Mouse (Mus musculus) limb, embryonic 13.5 days (tissue): ENCODE measurements around the gene Glod4. TPM values are rescaled to one million over a fixed set of nuclear protein-coding genes. Genes with fewer than 3 reads are reported as not detected.

ENCODE experiments used
- ATAC-seq: fragments of 200-750 bp; cut with Nextera tagmentation; 2 replicates; pipeline ENCODE4 v1.8.0; 2017; ENCODE audit warnings: low read depth, moderate number of reproducible peaks, moderate TSS enrichment; ENCODE audit not compliant: low FRiP score
- H3K27ac ChIP-seq: fragments of 300-500 bp; sonication (generic); 2 replicates; pipeline ENCODE4 v1.5.1; 2015; ENCODE audit warnings: inconsistent platforms, mild to moderate bottlenecking, moderate library complexity
- H3K27me3 ChIP-seq: fragments of 300-500 bp; sonication (generic); 2 replicates; pipeline ENCODE4 v1.6.1; 2015; ENCODE audit warnings: mild to moderate bottlenecking, inconsistent platforms
- H3K36me3 ChIP-seq: fragments of 300-500 bp; sonication (generic); 2 replicates; pipeline ENCODE4 v1.6.1; 2015; ENCODE audit warnings: inconsistent platforms, mild to moderate bottlenecking, moderate library complexity
- H3K4me1 ChIP-seq: fragments of 300-500 bp; sonication (generic); 2 replicates; pipeline ENCODE4 v1.6.1; 2015; ENCODE audit warnings: inconsistent platforms
- H3K4me2 ChIP-seq: fragments of 300-500 bp; sonication (generic); replicated peaks from 2 replicates; pipeline ENCODE4 v1.6.1; 2015; ENCODE audit warnings: inconsistent platforms, mild to moderate bottlenecking, moderate library complexity
- H3K4me3 ChIP-seq: fragments of 300-500 bp; sonication (generic); 2 replicates; pipeline ENCODE4 v1.5.1; 2015; ENCODE audit warnings: moderate library complexity, mild to moderate bottlenecking, inconsistent platforms
- H3K9ac ChIP-seq: fragments of 300-500 bp; sonication (generic); 2 replicates; pipeline ENCODE4 v1.6.1; 2015; ENCODE audit warnings: mild to moderate bottlenecking, inconsistent platforms
- H3K9me3 ChIP-seq: fragments of 300-500 bp; sonication (generic); 2 replicates; pipeline ENCODE4 v1.6.1; 2016; ENCODE audit warnings: inconsistent platforms
- WGBS: fragments of 180-500 bp; shearing (Covaris S2); methylation state at CpG from one replicate; pipeline ENCODE4 v1.1.7; 2015; 5-methylcytosine and 5-hydroxymethylcytosine counted together
- polyA plus RNA-seq: library from polyadenylated mRNA; unstranded; fragments of >200 nt; fragmentation: Nextera tagmentation; extraction: Ambion mirVana; gene quantifications from 2 replicates; pipeline ENCODE4 v1.2.1, GENCODE M21; 2015

The Glod4 gene
- polyA plus RNA-seq, 1 experiment from 2014 or later: 129 TPM

GRCm38 (mm10) chr11:76153236-76153951, 90.1 kb downstream of the Glod4 start:
- no peaks in the 10 kb centered on the region for H3K9me3 ChIP-seq
- no peak overlapping the region for H3K4me3 ChIP-seq
- no peak overlapping the region for H3K4me2 ChIP-seq
- peaks cover 37% of the 10 kb centered on the region for H3K36me3 ChIP-seq
- peaks cover 16% of the 10 kb centered on the region for H3K4me1 ChIP-seq
- 89% methylated on average over 5 of the region's 5 CpGs for WGBS
- no peaks in the 10 kb centered on the region for H3K27me3 ChIP-seq
- H3K9ac ChIP-seq: no peak overlapping the region
- no peak for ATAC-seq
- H3K27ac ChIP-seq: no peak overlapping the region

DNA sequence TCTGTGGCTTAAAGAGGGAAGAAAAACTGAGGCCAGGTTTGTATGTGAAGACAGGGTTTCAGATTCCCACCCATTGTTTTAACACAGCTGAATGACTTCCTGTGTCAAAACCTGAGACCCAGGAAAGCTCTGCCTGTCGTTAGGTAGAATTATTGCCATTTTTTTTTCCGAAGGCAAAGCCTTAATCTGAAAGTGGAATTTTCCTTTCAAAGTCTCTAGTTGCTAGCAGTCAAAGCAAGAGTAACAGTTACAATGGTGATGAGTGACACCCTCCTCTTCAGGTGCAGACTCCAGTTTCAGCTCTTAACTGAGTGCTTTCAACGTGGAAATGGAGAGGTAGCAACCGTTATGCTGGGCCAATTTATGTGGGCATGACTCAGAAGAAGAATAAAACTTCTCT, 92.5 kb downstream of the Glod4 start:
- Histone ChIP-seq H3K9me3 (no peaks in the 10 kb centered on the region), H3K4me2 (no peak overlapping the region), H3K4me3 (no peak overlapping the region), H3K27me3 (no peaks in the 10 kb centered on the region), H3K36me3 (peaks cover 27% of the 10 kb centered on the region), H3K4me1 (peaks cover 24% of the 10 kb centered on the region), H3K27ac (no peak overlapping the region; the same call in 1 of the 2 replicates), H3K9ac (no peak overlapping the region)
- WGBS: 35% methylated on average over 4 of the region's 4 CpGs
- no peak for ATAC-seq

- Histone ChIP-seq H3K9me3 (no peaks in the 10 kb centered on the region), H3K4me2 (no peak overlapping the region; the same call in 1 of the 2 replicates), H3K27me3 (no peaks in the 10 kb centered on the region), H3K4me3 (no peak overlapping the region), H3K9ac (no peak overlapping the region), H3K36me3 (peaks cover 16% of the 10 kb centered on the region; the same call in 1 of the 2 replicates), H3K27ac (no peak overlapping the region; the same call in 1 of the 2 replicates), H3K4me1 (peaks cover 24% of the 10 kb centered on the region)
- 74% methylated on average over 8 of the region's 8 CpGs for WGBS
- ATAC-seq: no peak
Measured at GRCm38 (mm10) chr11:76148055-76149008, 95.2 kb downstream of the Glod4 start.

DNA sequence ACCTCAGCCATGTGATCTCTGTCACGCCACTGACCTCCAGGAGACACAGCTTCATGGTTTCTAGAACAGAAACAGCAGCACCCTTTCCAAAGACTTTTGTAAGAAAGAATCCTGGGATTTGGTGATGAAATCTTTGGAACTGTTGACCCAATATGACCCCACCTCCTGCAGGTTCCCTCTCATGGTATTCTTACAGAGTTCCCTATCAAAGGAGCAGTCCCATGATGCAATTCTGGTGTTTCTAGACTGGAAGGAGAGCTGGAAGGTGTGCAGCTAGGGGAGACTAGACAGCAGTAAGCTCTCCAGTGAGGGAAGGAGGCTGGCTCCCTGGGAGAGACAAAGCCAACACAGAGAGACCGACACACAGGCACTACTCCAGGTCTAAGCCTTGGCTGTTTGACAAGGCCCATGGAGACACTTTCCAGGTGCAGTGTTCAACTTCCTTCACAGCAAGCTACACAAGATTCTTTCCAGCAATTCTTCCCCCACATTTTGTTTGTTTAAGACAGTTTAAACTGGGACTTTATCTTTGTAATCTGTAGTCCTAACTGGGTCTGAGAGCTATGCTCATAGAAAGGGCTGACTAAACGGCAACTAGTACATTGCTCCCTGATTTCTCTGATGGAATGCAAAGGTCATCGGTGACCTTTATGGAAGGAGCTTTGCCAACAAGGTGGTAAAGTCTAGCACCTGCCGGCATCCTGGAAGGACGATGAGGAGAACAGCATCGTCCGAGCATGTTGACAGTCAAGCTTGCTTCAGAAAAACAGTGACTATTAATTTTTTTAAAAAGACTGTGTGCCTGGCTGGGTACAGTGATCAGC, 97.1 kb downstream of the Glod4 start:
- Histone ChIP-seq H3K4me3 (no peak overlapping the region), H3K4me1 (peaks cover 22% of the 10 kb centered on the region), H3K27ac (no peak overlapping the region), H3K36me3 (peaks cover 14% of the 10 kb centered on the region; the same call in 1 of the 2 replicates), H3K9ac (no peak overlapping the region), H3K27me3 (no peaks in the 10 kb centered on the region), H3K4me2 (no peak overlapping the region), H3K9me3 (no peaks in the 10 kb centered on the region)
- 92% methylated on average over 8 of the region's 8 CpGs for WGBS
- ATAC-seq: no peak

GRCm38 (mm10) chr11:76145169-76145568, 98.4 kb downstream of the Glod4 start:
- ATAC-seq: no peak
- 97% methylated on average over 1 of the region's 1 CpGs for WGBS

GRCm38 (mm10) chr11:76144386-76144785, 99.1 kb downstream of the Glod4 start:
- Histone ChIP-seq H3K4me1 (peaks cover 13% of the 10 kb centered on the region), H3K4me2 (no peak overlapping the region), H3K9ac (no peak overlapping the region), H3K36me3 (peaks cover 17% of the 10 kb centered on the region; the same call in 1 of the 2 replicates), H3K9me3 (no peaks in the 10 kb centered on the region), H3K27me3 (no peaks in the 10 kb centered on the region), H3K4me3 (no peak overlapping the region), H3K27ac (no peak overlapping the region)
- ATAC-seq: no peak
- WGBS: 97% methylated on average over 8 of the region's 8 CpGs

More at GRCm38 (mm10) chr11:76145169-76145568, 98.4 kb downstream of the Glod4 start:
- Histone ChIP-seq H3K4me2 (no peak overlapping the region), H3K27ac (no peak overlapping the region), H3K27me3 (no peaks in the 10 kb centered on the region), H3K9me3 (no peaks in the 10 kb centered on the region), H3K9ac (no peak overlapping the region), H3K4me3 (no peak overlapping the region), H3K36me3 (peaks cover 17% of the 10 kb centered on the region; the same call in 1 of the 2 replicates), H3K4me1 (peaks cover 13% of the 10 kb centered on the region)

DNA sequence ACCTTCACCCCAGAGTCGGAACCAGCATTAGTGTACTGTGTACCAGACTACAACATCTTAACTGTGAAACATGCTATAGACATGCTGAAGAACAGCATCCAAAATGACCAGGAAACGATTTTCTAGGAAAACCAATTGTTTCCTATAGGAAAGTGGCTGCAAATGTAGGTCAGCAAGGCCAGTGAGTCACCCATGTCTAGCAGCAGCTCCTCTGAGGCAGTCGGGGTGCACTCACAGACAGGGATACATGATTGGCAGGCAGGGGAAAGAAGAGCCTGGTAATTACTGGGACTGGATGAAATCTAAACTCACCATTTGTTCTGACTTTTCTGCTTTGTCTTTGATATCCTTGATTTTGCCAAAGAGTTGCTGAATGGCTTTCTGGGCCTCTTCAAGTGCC, 105.5 kb downstream of the Glod4 start:
- ATAC-seq: no peak
- H3K9ac ChIP-seq: no peak overlapping the region
- H3K27me3 ChIP-seq: no peaks in the 10 kb centered on the region
- H3K4me3 ChIP-seq: no peak overlapping the region
- peaks cover 47% of the 10 kb centered on the region for H3K36me3 ChIP-seq
- H3K4me1 ChIP-seq: no peaks in the 10 kb centered on the region
- H3K9me3 ChIP-seq: no peaks in the 10 kb centered on the region
- WGBS: 80% methylated on average over 3 of the region's 3 CpGs
- no peak overlapping the region for H3K4me2 ChIP-seq
- no peak overlapping the region for H3K27ac ChIP-seq

DNA sequence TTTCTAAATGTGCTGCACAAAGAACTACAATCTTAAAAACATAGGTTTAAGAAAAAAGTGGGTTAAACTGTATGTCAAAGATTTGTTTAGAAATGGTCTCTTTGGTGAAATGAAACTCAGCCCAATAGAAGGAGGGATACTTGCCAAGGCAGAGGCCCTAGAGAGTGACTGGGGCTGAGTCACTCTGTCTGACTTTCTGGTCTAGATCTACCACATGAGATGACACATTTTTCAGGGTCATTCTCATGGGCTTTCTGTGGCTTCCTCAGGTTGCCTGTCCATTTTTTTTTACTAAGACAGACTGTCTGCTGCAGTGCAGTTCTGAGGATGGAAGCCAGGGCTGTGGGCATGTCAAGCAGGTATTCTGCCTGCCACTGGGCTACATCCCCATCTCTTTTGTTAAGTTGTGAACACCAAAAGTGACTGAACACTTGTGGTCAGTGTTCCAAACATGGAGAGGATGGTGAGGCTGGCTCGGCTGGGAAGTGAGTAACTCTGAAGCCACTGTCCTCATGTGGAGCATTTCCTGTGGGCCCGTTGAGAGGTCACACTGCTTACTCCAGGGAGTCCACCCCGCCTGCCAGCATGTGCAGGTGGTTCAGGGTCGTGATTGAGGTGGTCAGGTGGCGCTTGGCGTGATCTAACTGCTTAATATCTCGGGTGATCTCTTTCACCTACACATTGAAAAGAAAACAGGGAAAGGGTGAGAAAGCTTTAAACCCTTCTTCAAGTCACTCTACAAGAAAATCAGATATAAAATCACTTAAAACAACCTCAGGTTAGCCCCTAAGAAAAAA, 107.7 kb downstream of the Glod4 start:
- Histone ChIP-seq H3K4me2 (no peak overlapping the region), H3K36me3 (peaks cover 46% of the 10 kb centered on the region), H3K9me3 (no peaks in the 10 kb centered on the region), H3K27ac (no peak overlapping the region), H3K4me1 (no peaks in the 10 kb centered on the region), H3K9ac (no peak overlapping the region), H3K27me3 (no peaks in the 10 kb centered on the region), H3K4me3 (no peak overlapping the region)
- ATAC-seq: no peak
- 83% methylated on average over 7 of the region's 7 CpGs for WGBS

DNA sequence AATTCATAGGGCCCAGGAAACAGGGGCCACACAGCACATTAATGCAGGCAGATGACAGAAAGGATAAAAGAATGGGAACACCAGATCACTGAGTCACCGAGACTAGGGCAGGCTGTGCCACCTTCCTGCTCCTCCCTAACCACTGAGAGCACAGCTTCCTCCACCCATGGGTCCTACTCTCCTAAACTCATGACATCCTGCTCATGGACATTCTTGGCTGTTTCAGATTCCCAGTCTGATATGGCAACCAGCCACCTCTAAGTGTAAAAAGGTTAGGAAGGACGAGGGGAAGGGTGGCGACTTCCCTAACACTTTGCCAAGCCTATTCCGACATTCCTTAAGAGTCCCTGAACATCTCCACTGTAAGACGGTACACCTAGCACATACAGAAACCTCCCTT, 112.7 kb downstream of the Glod4 start:
- peaks cover 33% of the 10 kb centered on the region for H3K36me3 ChIP-seq
- 87% methylated on average over 5 of the region's 5 CpGs for WGBS
- H3K9ac ChIP-seq: no peak overlapping the region
- no peaks in the 10 kb centered on the region for H3K27me3 ChIP-seq
- H3K9me3 ChIP-seq: no peaks in the 10 kb centered on the region
- no peak overlapping the region for H3K27ac ChIP-seq
- peaks cover 3% of the 10 kb centered on the region; the same call in 1 of the 2 replicates for H3K4me1 ChIP-seq
- no peak overlapping the region for H3K4me3 ChIP-seq
- H3K4me2 ChIP-seq: no peak overlapping the region
- ATAC-seq: no peak

DNA sequence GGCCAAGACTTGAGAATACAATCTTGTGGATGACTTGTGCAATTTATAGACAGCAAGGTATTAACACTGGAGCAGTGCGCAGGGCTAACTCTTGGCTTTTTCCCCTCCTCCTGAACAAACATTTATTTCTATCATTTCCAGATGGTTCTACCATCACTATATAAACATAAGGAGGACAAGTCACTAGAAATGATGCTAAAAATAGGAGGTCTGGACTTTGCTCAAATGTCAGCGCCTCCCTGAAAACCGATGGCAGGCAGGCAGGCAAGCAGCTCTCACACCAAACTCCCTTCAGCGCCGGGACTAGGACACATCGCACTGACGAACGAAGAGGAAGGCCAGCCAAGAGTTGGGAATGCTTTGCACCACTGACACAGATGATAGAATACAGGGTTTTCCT, 118.1 kb downstream of the Glod4 start:
- Histone ChIP-seq H3K36me3 (peaks cover 16% of the 10 kb centered on the region), H3K9ac (no peak overlapping the region), H3K4me3 (no peak overlapping the region), H3K4me1 (peaks cover 18% of the 10 kb centered on the region), H3K27me3 (no peaks in the 10 kb centered on the region), H3K27ac (peak overlapping the region; percentile 40; the same call in 1 of the 2 replicates), H3K4me2 (0 out of 2 replicates have a peak overlapping the region, but pooled peaks have one; percentile 10), H3K9me3 (no peaks in the 10 kb centered on the region)
- no peak for ATAC-seq
- 48% methylated on average over 8 of the region's 8 CpGs for WGBS

GRCm38 (mm10) chr11:76123517-76123916, 120.0 kb downstream of the Glod4 start:
- peaks cover 24% of the 10 kb centered on the region for H3K4me1 ChIP-seq
- H3K9me3 ChIP-seq: no peaks in the 10 kb centered on the region
- ATAC-seq: no peak
- no peak overlapping the region for H3K27ac ChIP-seq
- H3K27me3 ChIP-seq: no peaks in the 10 kb centered on the region
- peaks cover 20% of the 10 kb centered on the region for H3K36me3 ChIP-seq
- H3K4me3 ChIP-seq: no peak overlapping the region
- 87% methylated on average over 1 of the region's 1 CpGs for WGBS
- no peak overlapping the region for H3K9ac ChIP-seq
- H3K4me2 ChIP-seq: no peak overlapping the region
